Mouse (Mus musculus): Measurements from ENCODE around the gene Micu1.
A peak's percentile ranks its signal among the peaks of the same experiment; 100 is the strongest.

Gene Micu1

GRCm38 (mm10) chr10:59774141-59774534 lies 71.9 kb downstream of the Micu1 start:
- DNase-seq (ENCODE audit: inconsistent ontology term), result no peak

GRCm38 (mm10) chr10:59777246-59777645 lies 75.0 kb downstream of the Micu1 start:
- no peak for DNase-seq (ENCODE audit: inconsistent ontology term)

- DNase-seq (ENCODE audit: inconsistent ontology term), result no peak
Measured at GRCm38 (mm10) chr10:59778137-59778710, 75.9 kb downstream of the Micu1 start.

- DNase-seq (ENCODE audit: inconsistent ontology term), result no peak
Measured at GRCm38 (mm10) chr10:59780698-59781097, 78.4 kb downstream of the Micu1 start.

- DNase-seq (ENCODE audit: inconsistent ontology term), result no peak
Measured at GRCm38 (mm10) chr10:59781205-59781931, 79.1 kb downstream of the Micu1 start.

- peak; percentile 58 for DNase-seq (ENCODE audit: inconsistent ontology term)
Measured at GRCm38 (mm10) chr10:59784731-59785685, 82.7 kb downstream of the Micu1 start.

GRCm38 (mm10) chr10:59786289-59786688 lies 84.0 kb downstream of the Micu1 start:
- peak; percentile 61 for DNase-seq (ENCODE audit: inconsistent ontology term)

- no peak for DNase-seq (ENCODE audit: inconsistent ontology term)
Measured at GRCm38 (mm10) chr10:59787140-59787800, 85.0 kb downstream of the Micu1 start.

GRCm38 (mm10) chr10:59787870-59788269 lies 85.6 kb downstream of the Micu1 start:
- DNase-seq (ENCODE audit: inconsistent ontology term), result no peak

- no peak for DNase-seq (ENCODE audit: inconsistent ontology term)
Measured at GRCm38 (mm10) chr10:59790291-59790929, 88.1 kb downstream of the Micu1 start.

- DNase-seq (ENCODE audit: inconsistent ontology term), result no peak
Measured at GRCm38 (mm10) chr10:59791896-59792295, 89.6 kb downstream of the Micu1 start.

- no peak for DNase-seq (ENCODE audit: inconsistent ontology term)
Measured at GRCm38 (mm10) chr10:59792575-59793176, 90.4 kb downstream of the Micu1 start.

- no peak for DNase-seq (ENCODE audit: inconsistent ontology term)
Measured at GRCm38 (mm10) chr10:59793454-59793853, 91.2 kb downstream of the Micu1 start.

- DNase-seq (ENCODE audit: inconsistent ontology term), result no peak
Measured at GRCm38 (mm10) chr10:59795085-59795484, 92.8 kb downstream of the Micu1 start.

- no peak for DNase-seq (ENCODE audit: inconsistent ontology term)
Measured at GRCm38 (mm10) chr10:59795902-59796301, 93.6 kb downstream of the Micu1 start.

GRCm38 (mm10) chr10:59798371-59798770 lies 96.1 kb downstream of the Micu1 start:
- no peak for DNase-seq (ENCODE audit: inconsistent ontology term)

GRCm38 (mm10) chr10:59799303-59800044 lies 97.2 kb downstream of the Micu1 start:
- no peak for DNase-seq (ENCODE audit: inconsistent ontology term)

- peak; percentile 60 for DNase-seq (ENCODE audit: inconsistent ontology term)
Measured at GRCm38 (mm10) chr10:59800159-59800558, 97.9 kb downstream of the Micu1 start.

- DNase-seq (ENCODE audit: inconsistent ontology term), result no peak
Measured at GRCm38 (mm10) chr10:59800826-59801501, 98.7 kb downstream of the Micu1 start.

GRCm38 (mm10) chr10:59808677-59809076 lies 106.4 kb downstream of the Micu1 start:
- no peak for DNase-seq (ENCODE audit: inconsistent ontology term)

All from Muller cell, postnatal 12 days (primary cell).